In the genomic region with DNA sequence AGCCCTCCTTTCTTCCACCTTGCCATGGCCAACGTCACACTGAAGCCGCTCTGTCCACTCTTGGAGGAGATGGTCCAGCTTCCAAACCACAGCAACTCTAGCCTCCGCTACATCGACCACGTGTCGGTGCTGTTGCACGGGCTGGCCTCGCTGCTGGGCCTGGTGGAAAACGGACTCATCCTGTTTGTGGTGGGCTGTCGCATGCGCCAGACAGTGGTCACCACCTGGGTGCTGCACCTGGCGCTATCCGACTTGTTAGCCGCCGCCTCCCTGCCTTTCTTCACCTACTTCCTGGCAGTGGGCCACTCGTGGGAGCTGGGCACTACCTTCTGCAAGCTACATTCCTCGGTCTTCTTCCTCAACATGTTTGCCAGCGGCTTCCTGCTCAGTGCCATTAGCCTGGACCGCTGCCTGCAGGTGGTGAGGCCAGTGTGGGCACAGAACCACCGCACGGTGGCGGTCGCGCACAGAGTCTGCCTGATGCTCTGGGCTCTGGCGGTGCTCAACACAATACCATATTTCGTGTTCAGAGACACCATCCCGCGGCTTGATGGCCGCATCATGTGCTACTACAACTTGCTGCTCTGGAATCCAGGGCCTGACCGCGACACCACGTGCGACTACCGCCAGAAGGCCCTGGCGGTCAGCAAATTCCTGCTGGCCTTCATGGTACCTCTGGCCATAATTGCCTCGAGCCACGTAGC, we compare ENCODE assay signal across 9 mouse cellular contexts. TPM values are rescaled to one million over a fixed set of nuclear protein-coding genes. Genes with fewer than 3 reads are reported as not detected.
A peak's percentile ranks its signal among the peaks of the same experiment; 100 is the strongest.
DNase-seq lines count a peak whose midpoint lies in the region; ATAC-seq lines count a peak whose summit lies in the region.
"Had no signal": no experiment of that assay in that cellular context is flagged by ENCODE, and none has a peak within 500 bp of the region (broad histone marks: within the 10 kb centered on the region; RNA-seq: fewer than 3 reads in every experiment).

No protein-coding gene starts in this region.

- peak; percentile 90 for DNase-seq in ZHBTc4 (ENCODE audit: low read depth, low spot score)
- peak; percentile 87 for DNase-seq in cerebellum, adult 9-11 months
- DNase-seq in hindlimb bud, embryonic 11.5 days (ENCODE audit: extremely low spot score, low read depth, low spot score) = peak; percentile 57
- peak; percentile 74 for DNase-seq in left cerebral cortex, postnatal 14 days (ENCODE audit: low spot score in 2 of 2)
- peak; percentile 39 to 69 for DNase-seq in right cerebral cortex, postnatal 36 days (ENCODE audit: low spot score in 2 of 2)

- intact Hi-C loops in left cerebral cortex, postnatal 14 days (cut with DNase I) = loop anchor here (5.0 kb wide), 1 partner anchor 43 kb away; a partner anchor contains a TSS

- ATAC-seq in frontal cortex, adult (ENCODE audit: low TSS enrichment) = peak; percentile 90
- ATAC-seq in megakaryocyte-erythroid progenitor cell, adult 5-6 weeks (replicated peaks; ENCODE audit: low FRiP score, low TSS enrichment, poor library complexity, severe bottlenecking) = peak; percentile 74
- no peak for ATAC-seq in inflammation-experienced regulatory T-cells, adult 6 months

RNA-seq across cellular contexts. Expression of a gene that starts 3.3 kb away (rescaled TPM):
- total RNA-seq in left cerebral cortex, postnatal 14 days (2021) = under 1 TPM; 0.32 to 0.33 TPM
- total RNA-seq in megakaryocyte-erythroid progenitor cell, adult 5-6 weeks (2014; fragmentation: Nextera tagmentation) = not detected in 2 replicates
- total RNA-seq in megakaryocyte-erythroid progenitor cell, adult 5-6 weeks (2017) = not detected in 2 replicates
- under 1 TPM in 1 of 3 experiments, not detected in 2; 0.22 TPM for polyA plus RNA-seq in inflammation-experienced regulatory T-cells, adult 6 months (2017; shearing (Covaris generic))
- total RNA-seq: gastrocnemius, postnatal 36 days had no signal

RNA-seq across cellular contexts. Expression of a gene that starts 8.8 kb away (rescaled TPM):
- 1 to 10 TPM; 8.5 to 8.9 TPM for total RNA-seq in left cerebral cortex, postnatal 14 days (2021)
- total RNA-seq in megakaryocyte-erythroid progenitor cell, adult 5-6 weeks (2014; fragmentation: Nextera tagmentation) = 24.8 and 30.6 TPM in 2 replicates
- 21.0 and 26.2 TPM in 2 replicates for total RNA-seq in megakaryocyte-erythroid progenitor cell, adult 5-6 weeks (2017)
- polyA plus RNA-seq in inflammation-experienced regulatory T-cells, adult 6 months (2017; shearing (Covaris generic)) = 1 to 10 TPM; 7.7 to 9.0 (median 7.9) TPM

RNA-seq across cellular contexts. Expression of a gene that starts 19.8 kb away (rescaled TPM):
- total RNA-seq in left cerebral cortex, postnatal 14 days (2021) = not detected
- not detected in 2 replicates for total RNA-seq in megakaryocyte-erythroid progenitor cell, adult 5-6 weeks (2014; fragmentation: Nextera tagmentation)
- total RNA-seq in megakaryocyte-erythroid progenitor cell, adult 5-6 weeks (2017) = not detected in 2 replicates
- not detected for polyA plus RNA-seq in inflammation-experienced regulatory T-cells, adult 6 months (2017; shearing (Covaris generic))
- total RNA-seq: gastrocnemius, postnatal 36 days had no signal

RNA-seq across cellular contexts. Expression of a gene that starts 34.2 kb away (rescaled TPM):
- not detected for total RNA-seq in left cerebral cortex, postnatal 14 days (2021)
- not detected in 2 replicates for total RNA-seq in megakaryocyte-erythroid progenitor cell, adult 5-6 weeks (2014; fragmentation: Nextera tagmentation)
- not detected in 2 replicates for total RNA-seq in megakaryocyte-erythroid progenitor cell, adult 5-6 weeks (2017)
- polyA plus RNA-seq in inflammation-experienced regulatory T-cells, adult 6 months (2017; shearing (Covaris generic)) = not detected
- total RNA-seq: gastrocnemius, postnatal 36 days had no signal

RNA-seq across cellular contexts. Expression of a gene that starts 45.2 kb away (rescaled TPM):
- 100 to 1,000 TPM; 185 to 190 TPM for total RNA-seq in left cerebral cortex, postnatal 14 days (2021)
- total RNA-seq in megakaryocyte-erythroid progenitor cell, adult 5-6 weeks (2014; fragmentation: Nextera tagmentation) = 148 and 173 TPM in 2 replicates
- 145 and 393 TPM in 2 replicates for total RNA-seq in megakaryocyte-erythroid progenitor cell, adult 5-6 weeks (2017)
- polyA plus RNA-seq in inflammation-experienced regulatory T-cells, adult 6 months (2017; shearing (Covaris generic)) = 10 to 100 TPM in 2 of 3 experiments, 1 to 10 TPM in 1; 6.2 to 26.0 (median 20.2) TPM
